Mouse (Mus musculus): ENCODE measurements at regions not wholly inside any gene's neighbourhood (a gene's known extent, or its start where the extent isn't known, plus 50 kb on each side); places are given as distances from the start of the nearest gene placed in this dataset.

- H3K4me1 ChIP-seq (replicated peaks; ENCODE audit: low read depth, low read length), result no peaks in the 10 kb centered on the region
Observed at GRCm38 (mm10) chr3:144110331-144111080, 94.5 kb downstream of the Lmo4 start.

GRCm38 (mm10) chr3:144109769-144110168, 95.3 kb downstream of the Lmo4 start:
- TF ChIP-seq POU5F1 (IDR thresholded peaks at IDR 0.05; ENCODE audit: borderline replicate concordance, low read length) (no peak), CTCF (conservative IDR thresholded peaks at IDR 0.05; ENCODE audit: low read length) (no peak), NANOG (IDR thresholded peaks at IDR 0.05; ENCODE audit: borderline replicate concordance, low read length) (no peak)
- Histone ChIP-seq H3K9me3 (ENCODE audit: low read length) (no peaks in the 10 kb centered on the region; the same call in 1 of the 2 replicates), H3K4me3 (replicated peaks; ENCODE audit: low read length) (no peak overlapping the region), H3K4me1 (replicated peaks; ENCODE audit: low read depth, low read length) (no peaks in the 10 kb centered on the region), H3K36me3 (ENCODE audit: insufficient read depth, low read length) (no peaks in the 10 kb centered on the region), H3K27me3 (ENCODE audit: insufficient read depth, low read length) (no peaks in the 10 kb centered on the region)

More at GRCm38 (mm10) chr3:144110331-144111080, 94.5 kb downstream of the Lmo4 start:
- H3K4me3 ChIP-seq (replicated peaks; ENCODE audit: low read length), result no peak overlapping the region
- H3K27me3 ChIP-seq (ENCODE audit: insufficient read depth, low read length), result no peaks in the 10 kb centered on the region
- TF ChIP-seq POU5F1 (IDR thresholded peaks at IDR 0.05; ENCODE audit: borderline replicate concordance, low read length) (no peak), CTCF (conservative IDR thresholded peaks at IDR 0.05; ENCODE audit: low read length) (no peak), NANOG (IDR thresholded peaks at IDR 0.05; ENCODE audit: borderline replicate concordance, low read length) (no peak)
- H3K9me3 ChIP-seq (ENCODE audit: low read length), result no peaks in the 10 kb centered on the region; the same call in 1 of the 2 replicates
- H3K36me3 ChIP-seq (ENCODE audit: insufficient read depth, low read length), result no peaks in the 10 kb centered on the region

- no peaks in the 10 kb centered on the region for H3K9me3 ChIP-seq (ENCODE audit: low read length)
- TF ChIP-seq NANOG (IDR thresholded peaks at IDR 0.05; ENCODE audit: borderline replicate concordance, low read length) (no peak), CTCF (conservative IDR thresholded peaks at IDR 0.05; ENCODE audit: low read length) (no peak), POU5F1 (IDR thresholded peaks at IDR 0.05; ENCODE audit: borderline replicate concordance, low read length) (no peak)
- no peak overlapping the region for H3K4me3 ChIP-seq (replicated peaks; ENCODE audit: low read length)
- no peaks in the 10 kb centered on the region for H3K36me3 ChIP-seq (ENCODE audit: insufficient read depth, low read length)
- H3K27me3 ChIP-seq (ENCODE audit: insufficient read depth, low read length), result no peaks in the 10 kb centered on the region
- H3K4me1 ChIP-seq (replicated peaks; ENCODE audit: low read depth, low read length), result no peaks in the 10 kb centered on the region
Observed at GRCm38 (mm10) chr3:144108310-144108709, 96.7 kb downstream of the Lmo4 start.

- H3K27me3 ChIP-seq (ENCODE audit: insufficient read depth, low read length), result no peaks in the 10 kb centered on the region
- no peaks in the 10 kb centered on the region for H3K4me1 ChIP-seq (replicated peaks; ENCODE audit: low read depth, low read length)
- H3K9me3 ChIP-seq (ENCODE audit: low read length), result no peaks in the 10 kb centered on the region
- H3K36me3 ChIP-seq (ENCODE audit: insufficient read depth, low read length), result no peaks in the 10 kb centered on the region
- TF ChIP-seq POU5F1 (IDR thresholded peaks at IDR 0.05; ENCODE audit: borderline replicate concordance, low read length) (no peak), NANOG (IDR thresholded peaks at IDR 0.05; ENCODE audit: borderline replicate concordance, low read length) (no peak)
- no peak overlapping the region for H3K4me3 ChIP-seq (replicated peaks; ENCODE audit: low read length)
Observed at GRCm38 (mm10) chr3:144107664-144108063, 97.4 kb downstream of the Lmo4 start.

GRCm38 (mm10) chr3:144104366-144104765, 100.7 kb downstream of the Lmo4 start:
- Histone ChIP-seq H3K36me3 (ENCODE audit: insufficient read depth, low read length) (no peaks in the 10 kb centered on the region), H3K4me3 (replicated peaks; ENCODE audit: low read length) (no peak overlapping the region), H3K9me3 (ENCODE audit: low read length) (no peaks in the 10 kb centered on the region), H3K27me3 (ENCODE audit: insufficient read depth, low read length) (no peaks in the 10 kb centered on the region), H3K4me1 (replicated peaks; ENCODE audit: low read depth, low read length) (no peaks in the 10 kb centered on the region)
- TF ChIP-seq POU5F1 (IDR thresholded peaks at IDR 0.05; ENCODE audit: borderline replicate concordance, low read length) (no peak), NANOG (IDR thresholded peaks at IDR 0.05; ENCODE audit: borderline replicate concordance, low read length) (no peak), CTCF (conservative IDR thresholded peaks at IDR 0.05; ENCODE audit: low read length) (no peak)

- TF ChIP-seq NANOG (IDR thresholded peaks at IDR 0.05; ENCODE audit: borderline replicate concordance, low read length) (no peak), CTCF (conservative IDR thresholded peaks at IDR 0.05; ENCODE audit: low read length) (no peak), POU5F1 (IDR thresholded peaks at IDR 0.05; ENCODE audit: borderline replicate concordance, low read length) (no peak)
- Histone ChIP-seq H3K36me3 (ENCODE audit: insufficient read depth, low read length) (no peaks in the 10 kb centered on the region), H3K4me3 (replicated peaks; ENCODE audit: low read length) (no peak overlapping the region), H3K27me3 (ENCODE audit: insufficient read depth, low read length) (no peaks in the 10 kb centered on the region), H3K9me3 (ENCODE audit: low read length) (no peaks in the 10 kb centered on the region), H3K4me1 (replicated peaks; ENCODE audit: low read depth, low read length) (no peaks in the 10 kb centered on the region)
Observed at GRCm38 (mm10) chr3:144099444-144099843, 105.6 kb downstream of the Lmo4 start.

GRCm38 (mm10) chr3:144098762-144099161, 106.3 kb downstream of the Lmo4 start:
- Histone ChIP-seq H3K9me3 (ENCODE audit: low read length) (no peaks in the 10 kb centered on the region), H3K4me3 (replicated peaks; ENCODE audit: low read length) (no peak overlapping the region), H3K4me1 (replicated peaks; ENCODE audit: low read depth, low read length) (no peaks in the 10 kb centered on the region), H3K36me3 (ENCODE audit: insufficient read depth, low read length) (no peaks in the 10 kb centered on the region), H3K27me3 (ENCODE audit: insufficient read depth, low read length) (no peaks in the 10 kb centered on the region)
- TF ChIP-seq POU5F1 (IDR thresholded peaks at IDR 0.05; ENCODE audit: borderline replicate concordance, low read length), result no peak
- no peak for TF ChIP-seq NANOG (IDR thresholded peaks at IDR 0.05; ENCODE audit: borderline replicate concordance, low read length)
- no peak for TF ChIP-seq CTCF (conservative IDR thresholded peaks at IDR 0.05; ENCODE audit: low read length)

GRCm38 (mm10) chr3:144091231-144091630, 113.8 kb downstream of the Lmo4 start:
- no peaks in the 10 kb centered on the region; the same call in 1 of the 2 replicates for H3K9me3 ChIP-seq (ENCODE audit: low read length)
- H3K4me1 ChIP-seq (replicated peaks; ENCODE audit: low read depth, low read length), result no peaks in the 10 kb centered on the region
- H3K27me3 ChIP-seq (ENCODE audit: insufficient read depth, low read length), result no peaks in the 10 kb centered on the region
- H3K4me3 ChIP-seq (replicated peaks; ENCODE audit: low read length), result no peak overlapping the region
- no peaks in the 10 kb centered on the region for H3K36me3 ChIP-seq (ENCODE audit: insufficient read depth, low read length)
- no peak for TF ChIP-seq NANOG (IDR thresholded peaks at IDR 0.05; ENCODE audit: borderline replicate concordance, low read length)
- no peak for TF ChIP-seq POU5F1 (IDR thresholded peaks at IDR 0.05; ENCODE audit: borderline replicate concordance, low read length)
- TF ChIP-seq CTCF (conservative IDR thresholded peaks at IDR 0.05; ENCODE audit: low read length), result no peak
